Mouse (Mus musculus) cerebellum, adult 11-12 months (tissue): ENCODE data around the gene Chad.

Experiments used
- DNase-seq: peaks from one replicate; pipeline ENCODE4 v3.0.0; 2022

Chad gene

DNA sequence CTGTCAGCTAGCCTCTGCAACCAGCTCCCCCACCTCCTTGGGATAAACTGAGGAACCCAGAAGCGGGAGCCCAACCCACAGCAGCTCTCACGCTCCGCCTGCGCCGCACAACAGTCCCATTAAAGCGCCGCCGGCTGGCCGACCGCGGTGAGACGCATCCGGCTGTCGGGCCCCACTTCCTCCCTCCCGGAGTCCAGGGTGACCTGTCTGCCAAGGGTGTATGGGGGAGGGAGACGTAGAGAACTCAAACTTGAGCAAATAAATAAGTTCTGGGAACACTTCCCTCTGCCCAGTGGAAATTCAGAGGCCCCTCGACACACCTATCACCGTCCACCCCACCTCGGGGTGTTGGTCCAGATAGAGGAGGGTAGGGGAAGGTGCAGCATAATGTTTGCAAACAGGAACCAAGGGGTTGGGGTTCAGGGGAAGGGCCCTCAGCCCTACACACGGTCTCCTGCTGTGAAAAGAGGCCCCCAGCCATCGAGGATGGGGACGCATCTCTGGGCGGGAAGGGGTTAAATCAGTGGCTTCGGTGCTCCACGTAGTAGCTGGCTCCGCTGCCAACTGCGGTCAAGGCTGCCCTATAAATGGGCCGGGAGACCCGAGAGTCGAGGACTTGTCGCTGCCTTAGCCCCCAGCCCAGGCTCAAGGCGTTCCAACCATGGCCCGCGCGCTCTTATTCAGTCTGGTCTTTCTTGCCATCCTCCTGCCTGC, at the start of gene Chad:
Gene Chad, plus strand, starts transcription at position 611 of the 714 bp plus-strand sequence.
- no peak for DNase-seq

GRCm38 (mm10) chr11:94521219-94521843, 43.5 kb upstream of the Chad start, which contains the start of gene Mycbpap:
TSS of gene Mycbpap (minus strand) at chr11:94521742.
- peak; percentile 69 for DNase-seq

- no peak for DNase-seq
Observed at GRCm38 (mm10) chr11:94526171-94526879, 38.5 kb upstream of the Chad start.

- DNase-seq, result no peak
Observed at GRCm38 (mm10) chr11:94528879-94529278, 36.0 kb upstream of the Chad start.

GRCm38 (mm10) chr11:94533171-94533570, 31.7 kb upstream of the Chad start:
- no peak for DNase-seq

DNA sequence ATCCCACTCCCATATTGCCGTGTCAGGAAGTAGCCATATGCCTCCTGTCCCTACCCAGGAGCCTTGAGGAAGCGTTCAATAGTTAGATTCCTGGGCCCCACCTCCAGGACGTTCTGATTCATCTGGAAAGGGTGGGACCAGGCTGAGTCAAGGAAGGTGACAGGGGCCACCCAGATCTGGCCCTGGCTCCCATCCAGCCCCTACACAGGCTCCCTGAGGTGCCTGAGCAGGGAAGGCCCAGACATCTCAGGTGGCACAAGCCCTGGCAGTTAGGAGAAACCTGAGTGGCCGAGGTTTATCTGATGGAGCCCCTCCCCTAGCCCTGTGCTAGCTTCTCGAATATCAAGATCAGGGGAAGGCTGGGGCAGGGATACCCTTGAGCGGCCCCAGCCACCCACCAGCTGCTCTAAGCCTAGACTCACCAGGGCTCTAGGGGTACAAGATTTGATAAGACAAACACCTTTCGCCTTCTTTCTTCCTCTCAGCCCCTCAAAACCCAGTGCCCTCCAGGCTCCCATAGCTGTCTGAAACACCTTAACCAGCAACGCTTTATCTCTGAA, 26.0 kb upstream of the Chad start:
- DNase-seq, result no peak

DNA sequence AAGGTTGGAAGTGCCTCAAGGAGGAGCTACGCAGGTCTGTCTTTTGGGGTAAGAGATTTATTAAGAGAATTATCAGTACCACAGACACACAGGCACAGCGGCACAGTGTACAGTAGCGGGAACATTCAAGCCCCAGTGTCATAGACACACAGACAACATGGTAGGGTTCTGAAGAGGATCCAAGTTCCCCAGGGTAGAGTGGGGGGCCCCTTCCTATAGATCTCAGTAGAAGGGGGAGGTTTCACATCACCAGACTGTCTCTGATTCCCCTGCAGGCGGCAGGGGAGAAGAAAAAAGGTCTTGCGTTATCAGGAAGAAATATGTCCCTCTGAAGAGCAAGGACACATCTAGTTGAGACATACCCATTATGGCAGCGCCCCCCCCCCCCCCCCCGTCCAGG, 25.1 kb upstream of the Chad start:
- no peak for DNase-seq

DNA sequence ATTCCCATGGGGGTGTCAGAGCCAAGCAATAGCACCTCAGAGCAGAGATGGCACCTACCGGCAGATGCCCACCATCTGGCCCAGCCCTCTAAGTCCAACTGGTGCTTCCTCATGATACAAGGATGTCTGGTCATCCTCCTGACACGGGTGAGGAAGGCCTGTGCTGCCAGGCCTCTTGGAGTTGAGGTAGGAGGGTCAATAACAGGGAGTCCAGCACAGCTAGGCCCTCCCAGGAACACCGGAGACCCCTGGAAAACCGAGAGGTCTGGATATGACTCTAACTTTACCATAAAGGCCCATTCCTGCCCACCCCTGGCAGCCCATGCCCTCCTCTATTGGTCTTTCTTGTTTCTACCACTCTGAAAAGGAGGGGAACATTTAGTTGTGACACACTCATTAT, 22.4 kb upstream of the Chad start:
- DNase-seq, result no peak

- DNase-seq, result peak; percentile 38
Observed at GRCm38 (mm10) chr11:94543344-94543743, 21.5 kb upstream of the Chad start.

DNA sequence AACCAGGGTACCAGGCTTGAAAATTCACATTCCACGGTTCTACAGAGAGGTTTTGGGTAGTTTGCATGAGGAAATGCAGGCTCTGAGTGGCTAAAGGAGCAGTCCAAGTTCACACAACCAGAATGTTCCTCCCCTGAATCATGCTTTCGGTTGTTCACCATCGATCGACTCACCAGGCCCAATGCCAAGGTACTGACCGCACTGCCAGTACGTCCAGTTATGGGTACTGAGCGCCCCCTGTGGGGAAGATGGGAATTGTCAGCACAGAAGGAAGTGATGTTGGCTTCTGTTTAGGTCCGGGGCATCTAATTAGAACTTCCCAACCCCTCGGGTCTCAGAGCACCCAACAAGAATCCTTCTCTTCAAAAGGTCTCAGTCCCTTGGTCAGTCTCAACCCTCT, 20.9 kb upstream of the Chad start:
- peak; percentile 93 for DNase-seq

DNA sequence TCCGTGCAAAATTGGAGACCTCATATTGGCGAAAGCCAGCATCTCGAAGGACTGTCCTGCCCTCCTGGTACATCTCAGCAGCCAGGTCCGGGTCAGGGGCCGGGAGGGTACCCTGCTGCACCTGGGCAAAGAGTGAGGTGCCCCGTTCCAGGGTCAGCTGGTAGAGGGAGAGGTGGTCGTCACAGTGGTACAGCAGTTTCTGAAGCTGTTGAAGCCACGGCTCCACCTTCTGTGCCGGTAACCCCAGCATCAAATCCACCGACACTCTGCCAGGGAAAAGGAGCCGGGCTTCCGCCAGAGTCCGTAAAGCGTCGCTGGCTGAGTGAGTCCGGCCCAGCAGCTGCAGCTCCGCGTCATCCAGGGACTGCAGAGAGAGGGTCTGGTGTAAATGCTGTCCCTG, 20.4 kb upstream of the Chad start:
- DNase-seq, result peak; percentile 53

DNA sequence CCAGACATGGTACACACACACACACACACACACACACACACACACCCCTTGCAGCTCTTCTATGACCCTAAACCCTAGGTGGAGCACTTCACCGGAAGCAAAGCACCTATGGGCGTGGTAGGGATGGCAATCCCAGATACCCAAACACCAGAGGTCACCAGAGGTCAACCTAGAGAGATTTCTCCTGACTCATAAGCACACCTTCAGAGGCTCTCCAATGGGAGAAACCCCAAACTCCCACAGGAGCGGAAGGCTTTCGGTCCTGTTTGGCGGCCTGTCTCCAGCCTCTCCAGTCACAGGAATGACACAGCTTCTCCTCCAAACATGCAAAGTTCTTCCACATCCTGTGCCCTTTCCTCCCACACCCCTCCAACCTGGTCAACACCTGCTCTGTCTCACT, 18.5 kb upstream of the Chad start:
- peak; percentile 41 for DNase-seq

DNA sequence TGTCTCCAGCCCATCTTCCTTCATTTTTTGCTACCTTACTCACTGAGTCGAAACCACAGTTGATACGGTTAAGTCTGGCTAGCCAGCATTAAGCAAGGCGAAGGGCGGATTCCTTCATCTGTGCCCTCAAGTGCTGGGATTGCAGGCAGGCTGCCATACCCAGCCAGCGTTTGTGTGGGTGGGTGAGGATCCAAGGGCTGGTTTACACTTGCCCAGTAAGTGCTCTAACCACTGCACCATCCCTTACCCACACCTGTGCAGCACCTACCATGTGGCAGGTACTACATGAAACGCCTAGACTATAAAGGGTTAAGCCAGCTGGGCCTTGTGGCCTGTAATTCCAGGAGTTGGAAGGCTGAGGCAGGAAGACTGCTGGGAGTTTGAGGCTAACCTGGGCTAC, 17.6 kb upstream of the Chad start:
- DNase-seq, result peak; percentile 58

- peak; percentile 78 for DNase-seq
Observed at GRCm38 (mm10) chr11:94548041-94548784, 16.6 kb upstream of the Chad start.

GRCm38 (mm10) chr11:94548888-94549690, 15.8 kb upstream of the Chad start, which contains the start of gene Rsad1:
TSS of gene Rsad1 (minus strand) at chr11:94549255.
- DNase-seq, result peak; percentile 96

DNA sequence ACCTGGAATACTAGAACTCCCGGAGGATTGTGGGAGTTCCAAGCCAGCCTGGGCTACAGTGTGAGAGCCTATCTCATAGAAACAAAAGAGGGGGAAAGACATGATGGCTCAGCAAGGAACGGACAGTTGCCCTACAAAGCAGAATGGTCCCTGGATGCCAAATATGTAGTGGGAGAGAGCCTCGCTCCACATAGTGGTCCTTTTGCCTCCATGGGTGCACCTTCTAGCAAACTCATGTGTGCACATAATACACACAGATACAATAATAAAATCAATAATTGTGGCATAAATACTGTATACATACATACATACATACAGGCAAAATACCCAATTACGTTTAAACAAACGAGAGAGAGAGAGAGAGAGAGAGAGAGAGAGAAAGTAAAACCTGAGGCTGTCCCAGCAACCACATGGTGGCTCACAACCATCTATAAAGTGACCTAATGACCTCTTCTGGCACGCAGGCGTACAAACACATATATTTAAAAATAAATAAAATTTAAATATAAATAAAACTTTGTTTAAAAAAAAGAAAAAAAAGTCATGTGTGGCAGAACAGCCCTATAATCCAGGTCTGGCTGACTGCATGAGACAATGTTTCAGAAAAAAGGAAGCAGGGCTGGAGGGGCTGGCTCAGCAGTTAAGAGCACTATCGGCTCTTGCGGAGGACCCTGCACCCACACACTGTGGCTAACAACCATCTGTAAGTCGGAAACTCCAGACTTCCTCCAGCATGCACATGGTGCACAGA, 15.0 kb upstream of the Chad start:
- no peak for DNase-seq

GRCm38 (mm10) chr11:94550442-94550744, 14.5 kb upstream of the Chad start:
- DNase-seq, result peak; percentile 36

DNA sequence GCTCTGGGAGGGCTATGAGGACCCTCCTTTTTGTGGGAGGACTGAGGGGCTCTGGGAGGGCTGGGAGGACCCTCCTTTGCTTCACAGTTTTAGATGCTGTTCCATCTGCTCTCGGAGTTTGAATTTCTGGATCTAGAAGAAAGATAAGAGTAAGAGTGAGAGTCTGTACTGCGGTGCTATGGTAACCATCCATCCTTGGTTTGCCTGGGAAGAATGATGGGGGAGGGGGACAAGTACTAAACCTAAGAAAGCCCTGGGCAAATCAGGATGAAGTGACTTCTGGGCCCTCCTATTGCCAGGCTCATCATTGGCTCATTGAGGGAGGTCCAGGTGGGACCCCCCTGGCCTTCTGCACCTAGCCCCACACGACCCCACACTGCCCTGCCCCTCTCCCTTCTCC, 6.6 kb upstream of the Chad start:
- DNase-seq, result no peak

- DNase-seq, result no peak
Observed at GRCm38 (mm10) chr11:94563383-94563782, 1.5 kb upstream of the Chad start.

GRCm38 (mm10) chr11:94563821-94564220, 1.0 kb upstream of the Chad start:
- no peak for DNase-seq

DNA sequence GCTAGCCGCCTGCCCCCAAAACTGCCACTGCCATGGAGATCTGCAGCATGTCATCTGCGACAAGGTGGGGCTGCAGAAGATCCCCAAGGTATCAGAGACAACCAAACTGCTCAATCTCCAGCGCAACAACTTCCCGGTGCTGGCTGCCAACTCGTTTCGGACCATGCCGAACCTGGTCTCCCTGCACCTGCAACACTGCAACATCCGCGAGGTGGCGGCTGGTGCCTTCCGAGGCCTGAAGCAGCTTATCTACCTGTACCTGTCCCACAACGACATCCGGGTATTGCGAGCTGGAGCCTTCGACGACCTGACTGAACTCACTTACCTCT, 268 bp downstream of the Chad start:
- DNase-seq, result no peak

DNA sequence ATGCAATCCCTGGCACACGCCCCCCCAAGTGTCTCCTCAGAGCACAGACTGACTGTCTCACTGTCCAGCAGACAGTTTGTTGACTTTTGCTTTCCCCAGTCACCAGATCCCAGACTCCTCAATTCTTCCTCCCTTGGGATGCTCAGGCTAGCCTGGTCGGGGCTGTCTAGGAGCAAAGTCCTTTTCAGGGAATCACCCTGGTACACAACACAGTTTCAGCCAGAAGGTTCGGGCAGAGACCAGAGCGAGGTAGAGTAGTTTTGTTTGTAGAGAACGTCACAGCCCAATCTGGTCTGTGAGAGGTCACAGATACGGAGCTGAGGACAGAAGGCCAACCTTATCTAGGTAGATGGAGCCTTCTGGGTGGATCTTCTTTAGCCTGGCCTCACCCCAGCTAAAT, 1.7 kb downstream of the Chad start:
- DNase-seq, result no peak
